Mouse (Mus musculus): Measurements from ENCODE around the gene Lrrc14b. TPM values are rescaled to one million over a fixed set of nuclear protein-coding genes. Genes with fewer than 3 reads are reported as not detected.

Gene Lrrc14b
- total RNA-seq, 2 experiments from 2014 or later, result 19.9 to 22.5 TPM

Small RNAs within 50 kb of the gene (microRNA-seq; reads per million reads assigned to microRNA genes)
- gene Mir692-3, result 0 reads per million in 2 experiments

Other genes with a start within 250 kb of the Lrrc14b start
- gene Slc9a3, start 242.5 kb downstream of the Lrrc14b start, total RNA-seq (2021), result 1 to 10 TPM; 1.4 to 1.5 TPM
- gene Exoc3, start 155.3 kb downstream of the Lrrc14b start, total RNA-seq (2021), result 10 to 100 TPM; 55.6 to 57.1 TPM
- 1 to 10 TPM; 1.6 to 1.8 TPM for gene Ahrr, start 71.7 kb downstream of the Lrrc14b start, total RNA-seq (2021)
- 10 to 100 TPM; 52.0 to 52.3 TPM for gene Pdcd6, start 46.4 kb downstream of the Lrrc14b start, total RNA-seq (2021)
- 1,000 to 10,000 TPM in 1 of 2 experiments, 100 to 1,000 TPM in 1; 966 to 1,001 TPM for gene Sdha, start 13.7 kb downstream of the Lrrc14b start, total RNA-seq (2021)
- 10 to 100 TPM; 42.1 to 42.3 TPM for gene Ccdc127, start 13.7 kb downstream of the Lrrc14b start, total RNA-seq (2021)
- 1 to 10 TPM; 2.0 to 2.5 TPM for gene Zfp72, start 26.8 kb upstream of the Lrrc14b start, total RNA-seq (2021)
- gene Ftl1-ps1, start 35.7 kb upstream of the Lrrc14b start, total RNA-seq (2021), result 100 to 1,000 TPM; 317 to 366 TPM
- gene Zfp825, start 130.0 kb upstream of the Lrrc14b start, total RNA-seq (2021), result 1 to 10 TPM; 5.7 to 6.7 TPM

All from heart, postnatal 4 days (tissue).